Comparison of ENCODE assay signal across 20 mouse cellular contexts in the genomic region with DNA sequence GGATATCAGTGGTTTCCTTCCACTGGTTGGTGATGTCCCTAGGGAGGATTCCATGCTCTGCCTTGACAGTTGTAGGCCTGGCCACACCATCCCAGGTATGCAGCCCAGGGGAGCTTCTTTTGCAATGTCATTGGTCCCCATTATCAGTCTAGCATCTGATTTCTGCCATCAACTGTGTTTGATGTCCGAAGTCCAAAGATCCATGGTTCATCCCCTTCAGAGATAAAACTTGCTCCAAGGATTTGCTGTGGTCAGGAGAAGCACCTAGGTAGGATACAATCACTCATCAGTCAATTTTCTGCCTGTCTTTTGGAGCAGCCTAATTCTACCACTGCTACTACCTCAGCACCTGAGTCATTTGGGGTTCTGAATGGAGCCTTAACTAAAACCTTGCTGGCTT.
"Had no signal": no experiment of that assay in that cellular context is flagged by ENCODE, and none has a peak within 500 bp of the region (broad histone marks: within the 10 kb centered on the region; RNA-seq: fewer than 3 reads in every experiment).

No protein-coding gene starts in this region.

- H3K9ac ChIP-seq: lung, embryonic 14.5 days; midbrain, embryonic 12.5 days; neural tube, embryonic 13.5 days; neural tube, embryonic 15.5 days; stomach, embryonic 15.5 days had no signal

- H3K27me3 ChIP-seq: midbrain, embryonic 12.5 days; neural tube, embryonic 13.5 days; neural tube, embryonic 15.5 days; stomach, embryonic 15.5 days had no signal

- H3K4me2 ChIP-seq: lung, embryonic 14.5 days; midbrain, embryonic 12.5 days; neural tube, embryonic 13.5 days; neural tube, embryonic 15.5 days; stomach, embryonic 15.5 days had no signal

- H3K9me3 ChIP-seq: midbrain, embryonic 10.5 days; midbrain, embryonic 12.5 days; neural tube, embryonic 13.5 days; neural tube, embryonic 15.5 days; stomach, embryonic 15.5 days had no signal

- H3K4me3 ChIP-seq: midbrain, embryonic 10.5 days; midbrain, embryonic 12.5 days; myocyte; neural tube, embryonic 13.5 days; neural tube, embryonic 15.5 days; stomach, embryonic 15.5 days had no signal

- H3K4me1 ChIP-seq: midbrain, embryonic 10.5 days; midbrain, embryonic 12.5 days; neural tube, embryonic 13.5 days; neural tube, embryonic 15.5 days; stomach, embryonic 15.5 days had no signal

- H3K36me3 ChIP-seq: midbrain, embryonic 10.5 days; midbrain, embryonic 12.5 days; neural tube, embryonic 13.5 days; neural tube, embryonic 15.5 days; stomach, embryonic 15.5 days had no signal

- ATAC-seq: midbrain, embryonic 16.5 days had no signal

- H3K27ac ChIP-seq: midbrain, embryonic 10.5 days; midbrain, embryonic 12.5 days; neural tube, embryonic 13.5 days; neural tube, embryonic 15.5 days; stomach, embryonic 15.5 days; stomach, postnatal 0 days had no signal

- DNase-seq: lung, adult 18-20 months; lung, embryonic 14.5 days; lung, postnatal 10 days; lung, postnatal 4 days; midbrain, embryonic 14.5 days; retina, postnatal 1 day; right cerebral cortex, adult 18-20 months; right cerebral cortex, postnatal 25 days; right cerebral cortex, postnatal 4 days; thymus, adult 2 months; thymus, postnatal 25 days; thymus, postnatal 4 days had no signal
